Mouse (Mus musculus) forebrain, embryonic 15.5 days (tissue): ENCODE measurements at regions not wholly inside any gene's neighbourhood (a gene's known extent, or its start where the extent isn't known, plus 50 kb on each side); places are given as distances from the start of the nearest gene placed in this dataset.

Experiments
- ATAC-seq: fragments of 200-750 bp; cut with Nextera tagmentation; replicated peaks from 2 replicates; pipeline ENCODE4 v1.8.0; 2017; ENCODE audit warnings: mild to moderate bottlenecking, moderate TSS enrichment, moderate library complexity
- H3K27ac ChIP-seq: fragments of 300-500 bp; sonication (generic); replicated peaks from 2 replicates; pipeline ENCODE4 v1.5.1; 2015; ENCODE audit warnings: mild to moderate bottlenecking, inconsistent platforms
- H3K27me3 ChIP-seq: fragments of 300-500 bp; sonication (generic); 2 replicates; pipeline ENCODE4 v1.6.1; 2015; ENCODE audit warnings: inconsistent platforms
- H3K36me3 ChIP-seq: fragments of 300-500 bp; sonication (generic); 2 replicates; pipeline ENCODE4 v1.6.1; 2015; ENCODE audit warnings: mild to moderate bottlenecking, inconsistent platforms
- H3K4me1 ChIP-seq: fragments of 300-500 bp; sonication (generic); 2 replicates; pipeline ENCODE4 v1.6.1; 2015; ENCODE audit warnings: inconsistent platforms
- H3K4me2 ChIP-seq: fragments of 300-500 bp; sonication (generic); replicated peaks from 2 replicates; pipeline ENCODE4 v1.6.1; 2015; ENCODE audit warnings: mild to moderate bottlenecking, inconsistent platforms
- H3K4me3 ChIP-seq: fragments of 300-500 bp; sonication (generic); 2 replicates; pipeline ENCODE4 v1.5.1; 2015; ENCODE audit warnings: mild to moderate bottlenecking, inconsistent platforms
- H3K9ac ChIP-seq: fragments of 300-500 bp; sonication (generic); replicated peaks from 2 replicates; pipeline ENCODE4 v1.6.1; 2015; ENCODE audit warnings: mild to moderate bottlenecking, inconsistent platforms
- H3K9me3 ChIP-seq: fragments of 300-500 bp; sonication (generic); 2 replicates; pipeline ENCODE4 v1.6.1; 2016; ENCODE audit warnings: inconsistent platforms
- WGBS: fragments of 180-500 bp; shearing (Covaris S2); methylation state at CpG from one replicate; pipeline ENCODE4 v1.1.7; 2015; ENCODE audit warnings: mixed read lengths; 5-methylcytosine and 5-hydroxymethylcytosine counted together

DNA sequence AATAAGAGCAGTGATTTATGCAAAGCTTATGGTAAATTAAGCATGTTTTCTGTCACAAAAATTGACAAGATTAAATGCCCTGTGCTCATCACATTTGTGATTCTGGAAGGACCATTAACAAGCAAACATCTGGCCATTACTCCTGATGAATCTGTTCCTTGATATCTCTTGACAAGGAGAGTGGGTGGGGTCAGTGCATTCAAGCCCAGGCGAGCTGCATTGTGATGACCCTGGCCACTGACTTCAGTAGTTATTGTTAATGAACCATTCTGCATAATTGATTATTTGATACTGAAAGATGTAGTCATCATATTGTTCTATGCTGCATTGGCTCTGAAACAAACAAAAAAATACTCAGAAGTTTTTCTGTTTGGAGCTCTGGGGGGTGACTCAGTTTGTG is 115.4 kb upstream of the Prmt6 start:
- Histone ChIP-seq H3K9me3 (no peaks in the 10 kb centered on the region), H3K4me1 (no peaks in the 10 kb centered on the region), H3K27me3 (no peaks in the 10 kb centered on the region), H3K4me3 (no peak overlapping the region), H3K36me3 (no peaks in the 10 kb centered on the region), H3K9ac (no peak overlapping the region), H3K27ac (no peak overlapping the region), H3K4me2 (no peak overlapping the region)
- 76% methylated on average over 1 of the region's 1 CpGs for WGBS
- no peak for ATAC-seq

DNA sequence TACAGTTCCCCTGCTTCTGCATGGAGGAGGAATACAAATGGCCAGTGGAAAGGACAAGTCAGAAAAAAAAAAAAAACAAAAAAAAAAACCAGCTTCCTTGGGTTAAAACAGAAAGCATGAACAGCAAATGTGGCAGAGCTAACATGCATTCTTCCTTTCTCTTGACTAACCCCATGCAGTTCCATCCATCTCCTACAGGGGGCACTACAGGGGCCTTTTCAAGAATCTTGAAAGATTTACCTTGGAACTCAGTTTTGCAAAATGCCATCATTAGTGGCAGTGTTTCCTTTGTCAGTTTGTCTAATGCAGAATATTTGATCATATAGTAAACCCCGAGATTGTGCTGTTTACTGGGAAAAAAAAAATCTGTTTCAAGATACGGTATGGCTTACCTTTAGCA is 111.1 kb upstream of the Prmt6 start:
- ATAC-seq = no peak
- H3K9me3 ChIP-seq = no peaks in the 10 kb centered on the region
- no peak overlapping the region for H3K27ac ChIP-seq
- no peak overlapping the region for H3K4me2 ChIP-seq
- H3K36me3 ChIP-seq = no peaks in the 10 kb centered on the region
- 91% methylated on average over 2 of the region's 2 CpGs for WGBS
- H3K27me3 ChIP-seq = no peaks in the 10 kb centered on the region
- no peak overlapping the region for H3K4me3 ChIP-seq
- H3K4me1 ChIP-seq = no peaks in the 10 kb centered on the region
- no peak overlapping the region for H3K9ac ChIP-seq

DNA sequence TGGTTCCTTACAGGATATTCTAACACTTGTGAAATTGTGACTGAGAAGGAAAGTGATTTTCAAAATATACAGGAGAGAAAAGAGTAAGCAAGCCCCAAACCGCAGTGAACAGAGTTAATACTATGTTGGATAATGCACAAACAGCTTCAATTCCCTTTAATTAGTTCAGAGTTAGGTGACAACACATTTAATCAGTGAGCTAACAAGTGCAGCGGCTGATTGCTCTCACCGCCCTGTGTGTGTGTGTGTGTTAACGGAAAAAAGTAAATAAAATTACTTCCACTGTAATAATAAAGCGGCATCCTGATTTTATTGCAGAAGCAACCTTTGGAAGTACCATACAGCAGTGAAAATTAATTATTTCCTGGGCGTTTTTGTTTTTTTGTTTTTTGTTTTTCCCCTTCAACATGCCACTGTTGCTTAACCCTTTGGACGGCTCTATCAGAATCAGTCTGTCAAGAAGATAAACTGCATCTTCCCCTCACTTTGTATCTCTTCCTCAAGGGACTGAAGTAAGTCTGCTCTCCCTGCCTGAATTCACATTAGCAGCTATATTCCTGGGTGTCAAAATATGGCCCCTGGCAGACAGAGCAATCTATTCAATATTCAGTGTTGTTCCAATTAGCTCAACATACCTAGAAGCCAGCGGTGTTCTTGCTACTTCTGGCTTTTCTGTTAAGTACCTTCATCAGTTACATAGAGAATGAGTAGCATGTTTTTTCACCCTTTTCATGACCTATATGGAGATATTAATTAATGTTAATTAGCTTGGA is 106.2 kb upstream of the Prmt6 start:
- H3K27me3 ChIP-seq = no peaks in the 10 kb centered on the region
- H3K36me3 ChIP-seq = no peaks in the 10 kb centered on the region
- ATAC-seq = peak; percentile 46; the same call in 1 of the 2 replicates
- H3K9me3 ChIP-seq = no peaks in the 10 kb centered on the region
- H3K4me2 ChIP-seq = no peak overlapping the region
- H3K27ac ChIP-seq = no peak overlapping the region
- WGBS = 53% methylated on average over 8 of the region's 8 CpGs
- no peak overlapping the region for H3K9ac ChIP-seq
- H3K4me1 ChIP-seq = no peaks in the 10 kb centered on the region
- no peak overlapping the region for H3K4me3 ChIP-seq

DNA sequence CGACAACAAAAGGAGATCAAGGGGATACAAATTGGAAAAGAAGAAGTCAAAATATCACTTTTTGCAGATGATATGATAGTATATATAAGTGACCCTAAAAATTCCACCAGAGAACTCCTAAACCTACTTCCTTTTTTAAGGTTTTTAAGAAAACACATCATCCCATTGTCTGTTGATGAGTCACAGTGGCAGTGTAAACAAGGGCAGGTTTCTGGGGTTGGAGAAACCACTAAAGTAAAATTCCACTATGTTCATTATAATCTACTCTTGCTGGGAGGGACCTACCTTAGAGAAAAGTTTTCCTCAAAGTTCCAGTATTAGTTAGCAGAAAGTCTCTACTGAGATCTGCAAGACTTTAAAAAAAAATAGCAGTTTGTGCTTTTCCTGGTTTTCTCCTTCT is 102.9 kb upstream of the Prmt6 start:
- Histone ChIP-seq H3K4me3 (no peak overlapping the region), H3K9ac (no peak overlapping the region), H3K36me3 (no peaks in the 10 kb centered on the region), H3K4me2 (no peak overlapping the region), H3K9me3 (no peaks in the 10 kb centered on the region), H3K27ac (no peak overlapping the region), H3K4me1 (no peaks in the 10 kb centered on the region), H3K27me3 (no peaks in the 10 kb centered on the region)
- WGBS = 90% methylated on average over 1 of the region's 1 CpGs
- no peak for ATAC-seq

DNA sequence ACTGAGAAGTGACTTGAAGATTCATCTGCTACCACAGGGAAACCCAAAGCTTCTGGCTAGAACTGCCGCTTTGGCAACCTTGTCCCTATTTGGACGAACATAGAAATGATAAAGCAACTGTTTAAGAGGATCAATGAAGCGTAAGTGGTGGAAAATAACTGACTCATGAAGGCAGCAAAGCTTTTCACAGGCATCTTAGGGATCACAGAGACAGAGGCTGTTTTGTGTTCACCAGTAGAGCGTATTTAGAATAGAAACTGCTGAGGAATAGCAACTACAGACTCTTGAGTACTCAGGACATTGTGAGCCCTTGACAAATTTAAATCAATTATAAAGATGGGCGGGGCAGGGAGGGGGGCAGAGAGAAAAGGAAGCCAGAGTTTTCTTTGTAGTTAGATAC is 99.3 kb upstream of the Prmt6 start:
- Histone ChIP-seq H3K4me2 (no peak overlapping the region), H3K27me3 (no peaks in the 10 kb centered on the region), H3K4me1 (no peaks in the 10 kb centered on the region), H3K27ac (no peak overlapping the region), H3K36me3 (no peaks in the 10 kb centered on the region), H3K9me3 (no peaks in the 10 kb centered on the region), H3K4me3 (no peak overlapping the region), H3K9ac (no peak overlapping the region)
- ATAC-seq = peak; percentile 41; the same call in 1 of the 2 replicates
- WGBS = 44% methylated on average over 5 of the region's 5 CpGs

DNA sequence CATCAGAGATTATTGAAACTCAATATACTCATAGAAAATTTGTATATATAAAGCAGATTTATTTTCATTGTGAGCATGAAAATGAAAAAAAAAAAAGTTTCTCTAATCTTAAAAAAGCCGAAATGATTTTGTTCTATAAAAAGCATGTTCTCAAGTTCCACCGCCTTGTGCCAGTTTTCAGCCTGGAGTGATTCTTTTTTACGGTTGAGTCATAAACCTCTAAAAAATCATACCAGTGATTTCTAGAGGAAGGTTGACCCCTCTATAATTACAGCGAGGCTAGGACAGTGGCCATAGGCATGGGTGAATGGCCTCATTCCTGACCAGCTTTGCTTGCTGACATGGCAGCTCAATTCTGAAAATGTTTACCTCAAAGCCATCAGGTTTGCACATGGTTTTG is 98.6 kb upstream of the Prmt6 start:
- no peaks in the 10 kb centered on the region for H3K27me3 ChIP-seq
- no peak overlapping the region for H3K9ac ChIP-seq
- H3K4me3 ChIP-seq = no peak overlapping the region
- no peak overlapping the region for H3K4me2 ChIP-seq
- H3K9me3 ChIP-seq = no peaks in the 10 kb centered on the region
- no peaks in the 10 kb centered on the region for H3K4me1 ChIP-seq
- no peaks in the 10 kb centered on the region for H3K36me3 ChIP-seq
- no peak overlapping the region for H3K27ac ChIP-seq
- WGBS = 94% methylated on average over 4 of the region's 4 CpGs
- ATAC-seq = no peak

DNA sequence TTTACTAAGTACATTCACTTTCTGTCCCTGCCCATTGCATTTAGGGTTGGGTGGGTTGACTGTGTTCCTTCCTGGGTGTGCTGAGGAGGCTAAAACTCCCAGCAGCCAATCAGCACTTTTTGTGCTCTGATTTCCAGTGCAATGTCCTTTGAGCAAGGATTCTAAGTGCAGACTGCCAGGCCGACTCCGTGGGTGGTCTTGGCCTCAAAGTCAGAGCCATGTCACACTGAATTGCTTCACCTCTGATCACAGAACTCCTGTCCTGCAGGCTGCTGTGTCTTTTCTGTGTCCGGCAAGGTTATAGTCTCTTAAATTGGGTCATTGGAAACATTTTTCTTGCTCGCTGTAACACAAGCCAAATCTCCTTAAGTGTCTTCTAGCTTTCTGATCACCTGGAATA is 94.0 kb upstream of the Prmt6 start:
- Histone ChIP-seq H3K4me1 (no peaks in the 10 kb centered on the region), H3K9ac (no peak overlapping the region), H3K27ac (no peak overlapping the region), H3K4me2 (no peak overlapping the region), H3K27me3 (no peaks in the 10 kb centered on the region), H3K9me3 (no peaks in the 10 kb centered on the region), H3K4me3 (no peak overlapping the region), H3K36me3 (no peaks in the 10 kb centered on the region)
- no peak for ATAC-seq
- 71% methylated on average over 4 of the region's 4 CpGs for WGBS

DNA sequence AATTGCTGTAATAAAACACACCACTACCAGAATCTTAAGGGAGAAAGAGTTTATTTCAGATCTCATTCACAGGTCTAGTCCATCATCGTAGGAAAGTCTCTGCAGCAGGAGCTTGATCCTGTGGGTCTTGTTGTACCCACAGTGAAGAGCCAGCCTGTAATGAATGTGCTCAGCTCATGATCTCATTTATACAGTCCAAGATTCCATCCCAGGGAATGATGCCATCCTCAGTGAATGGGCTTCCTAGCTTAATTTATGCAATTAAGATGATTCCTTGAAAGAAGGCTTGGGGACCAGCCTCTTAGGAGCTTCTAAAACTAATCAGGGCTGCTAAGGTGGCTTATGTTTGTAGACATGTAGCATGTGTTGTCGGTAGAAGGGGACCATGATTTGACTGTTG is 89.3 kb upstream of the Prmt6 start:
- Histone ChIP-seq H3K4me2 (no peak overlapping the region), H3K27ac (no peak overlapping the region), H3K27me3 (no peaks in the 10 kb centered on the region), H3K36me3 (no peaks in the 10 kb centered on the region), H3K9me3 (no peaks in the 10 kb centered on the region), H3K4me3 (no peak overlapping the region), H3K9ac (no peak overlapping the region), H3K4me1 (0 out of 2 replicates have a peak, but pooled peaks cover 5% of the 10 kb centered on the region)
- 0 out of 2 replicates have a peak, but pooled peaks have one; percentile 48 for ATAC-seq
- WGBS = 53% methylated on average over 2 of the region's 2 CpGs

DNA sequence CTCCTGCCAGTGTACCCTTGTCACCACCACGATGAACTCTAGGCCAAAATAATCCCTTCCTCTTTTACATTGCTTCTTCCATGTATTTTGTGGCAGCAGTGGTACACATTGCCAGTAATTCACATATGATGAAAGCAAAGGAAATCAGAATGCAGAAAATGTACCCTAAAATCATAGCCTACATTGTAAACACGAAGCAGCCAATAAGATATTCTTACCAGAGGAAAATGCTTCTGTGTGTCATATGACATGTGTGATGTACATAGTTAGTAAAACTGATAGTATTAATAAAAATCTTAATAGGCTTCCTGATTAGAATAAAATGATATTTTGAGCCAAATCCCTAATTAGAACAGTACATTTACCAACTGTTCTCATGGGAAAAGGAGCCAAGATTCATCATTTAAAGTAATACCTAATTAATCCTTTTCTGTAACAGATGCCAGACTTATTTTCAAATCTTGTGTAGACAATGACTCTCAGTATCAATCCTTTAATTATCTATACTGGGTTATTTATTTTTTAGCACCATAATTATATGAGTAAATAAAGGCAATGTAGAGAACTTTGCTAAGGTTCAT is 88.3 kb upstream of the Prmt6 start:
- peak overlapping the region; percentile 61 for H3K27ac ChIP-seq
- WGBS = 54% methylated on average over 2 of the region's 2 CpGs
- ATAC-seq = peak; percentile 48; the same call in 1 of the 2 replicates
- no peak overlapping the region for H3K9ac ChIP-seq
- 0 out of 2 replicates have a peak, but pooled peaks cover 5% of the 10 kb centered on the region for H3K4me1 ChIP-seq
- H3K4me2 ChIP-seq = no peak overlapping the region
- H3K9me3 ChIP-seq = no peaks in the 10 kb centered on the region
- no peaks in the 10 kb centered on the region for H3K36me3 ChIP-seq
- no peaks in the 10 kb centered on the region for H3K27me3 ChIP-seq
- H3K4me3 ChIP-seq = no peak overlapping the region

DNA sequence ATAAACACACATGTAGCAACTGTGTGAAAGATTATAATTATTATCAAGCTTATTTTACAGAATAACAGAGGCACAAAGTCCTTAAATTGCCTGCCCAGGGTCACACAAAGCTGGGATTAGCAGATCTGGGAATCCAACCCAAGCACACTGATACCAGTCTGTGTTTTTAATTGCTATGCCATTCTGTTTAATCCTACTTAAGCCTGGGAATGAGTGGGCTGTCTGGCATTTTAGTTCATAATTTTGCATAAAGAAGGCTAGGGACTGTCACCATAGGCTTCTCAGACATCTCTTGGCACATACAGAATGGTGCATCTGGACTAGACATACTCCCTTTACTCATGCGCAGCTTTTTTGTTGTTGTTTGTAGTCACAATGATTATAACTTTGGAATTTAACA is 78.4 kb upstream of the Prmt6 start:
- peak; percentile 85 for ATAC-seq
- no peaks in the 10 kb centered on the region for H3K36me3 ChIP-seq
- 44% methylated on average over 1 of the region's 1 CpGs for WGBS
- H3K9ac ChIP-seq = no peak overlapping the region
- H3K4me3 ChIP-seq = no peak overlapping the region
- H3K4me2 ChIP-seq = no peak overlapping the region
- no peaks in the 10 kb centered on the region for H3K4me1 ChIP-seq
- H3K27ac ChIP-seq = no peak overlapping the region
- H3K9me3 ChIP-seq = no peaks in the 10 kb centered on the region
- H3K27me3 ChIP-seq = no peaks in the 10 kb centered on the region

DNA sequence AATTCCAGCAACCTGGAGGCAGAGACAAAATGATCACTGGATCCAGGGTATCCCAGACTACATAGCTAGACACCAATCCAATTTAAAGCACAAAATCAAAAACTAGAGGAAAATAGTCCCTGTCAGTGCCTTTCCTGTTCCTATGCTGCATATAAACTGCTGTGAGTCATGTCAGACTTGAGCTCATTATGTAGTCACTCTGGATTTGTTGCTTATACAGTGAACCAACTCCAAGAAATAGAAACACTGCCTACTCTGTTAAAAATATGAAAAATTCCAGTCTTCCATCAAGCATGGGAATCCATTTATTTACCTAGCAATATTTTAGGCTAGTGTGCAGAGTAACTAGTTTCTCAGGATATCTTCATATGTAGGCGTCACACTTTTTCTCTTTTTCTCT is 59.5 kb upstream of the Prmt6 start:
- H3K27me3 ChIP-seq = no peaks in the 10 kb centered on the region
- H3K27ac ChIP-seq = no peak overlapping the region
- H3K36me3 ChIP-seq = no peaks in the 10 kb centered on the region
- no peak overlapping the region for H3K9ac ChIP-seq
- no peak overlapping the region for H3K4me3 ChIP-seq
- H3K9me3 ChIP-seq = no peaks in the 10 kb centered on the region
- H3K4me2 ChIP-seq = no peak overlapping the region
- ATAC-seq = no peak
- no peaks in the 10 kb centered on the region for H3K4me1 ChIP-seq
- 98% methylated on average over 1 of the region's 1 CpGs for WGBS

DNA sequence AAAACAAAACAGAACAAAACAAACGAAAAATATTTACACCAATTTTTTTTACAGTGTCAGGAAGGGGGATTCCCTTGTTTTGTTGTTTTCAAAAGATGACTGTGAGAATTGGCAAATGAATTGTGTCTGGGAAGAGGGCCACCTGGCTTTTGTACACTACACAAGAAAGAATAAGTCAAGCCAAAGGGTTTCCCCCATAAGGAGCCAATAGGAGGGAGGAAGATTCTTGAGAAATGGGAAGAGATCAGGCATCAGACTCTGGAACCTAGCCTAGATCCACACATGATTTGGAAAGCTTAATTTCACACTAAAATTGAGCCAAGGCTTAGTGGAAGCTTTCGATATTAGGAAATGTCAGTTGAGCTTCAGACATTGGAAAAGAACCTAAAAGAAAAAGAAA is 52.4 kb upstream of the Prmt6 start:
- no peaks in the 10 kb centered on the region for H3K27me3 ChIP-seq
- H3K9ac ChIP-seq = no peak overlapping the region
- H3K27ac ChIP-seq = no peak overlapping the region
- no peak overlapping the region for H3K4me3 ChIP-seq
- peak; percentile 80 for ATAC-seq
- no peaks in the 10 kb centered on the region for H3K36me3 ChIP-seq
- 60% methylated on average over 2 of the region's 2 CpGs for WGBS
- no peaks in the 10 kb centered on the region for H3K4me1 ChIP-seq
- H3K4me2 ChIP-seq = no peak overlapping the region
- no peaks in the 10 kb centered on the region for H3K9me3 ChIP-seq
